Comparison of ENCODE assay signal across 21 mouse cellular contexts in genomic region chr8:37012381-37013060, GRCm38 (mm10). TPM values are rescaled to one million over a fixed set of nuclear protein-coding genes. Genes with fewer than 3 reads are reported as not detected.
DNase-seq lines count a peak whose midpoint lies in the region; ATAC-seq and TF ChIP-seq lines count a peak whose summit lies in the region.
"Had no signal": no experiment of that assay in that cellular context is flagged by ENCODE, and none has a peak within 500 bp of the region (broad histone marks: within the 10 kb centered on the region; RNA-seq: fewer than 3 reads in every experiment).

No protein-coding gene starts in this region.

- no peaks in the 10 kb centered on the region for H3K9me3 ChIP-seq in lung, embryonic 14.5 days (ENCODE audit: low read depth, low read length)
- H3K9me3 ChIP-seq: forebrain, embryonic 15.5 days; G1E; heart, embryonic 15.5 days; hindbrain, embryonic 13.5 days had no signal

- H3K27me3 ChIP-seq in lung, embryonic 14.5 days (ENCODE audit: insufficient read depth, low read length), result no peaks in the 10 kb centered on the region
- no peaks in the 10 kb centered on the region for H3K27me3 ChIP-seq in myocyte (ENCODE audit: control insufficient read depth, insufficient read depth, insufficient read length)
- H3K27me3 ChIP-seq: forebrain, embryonic 15.5 days; heart, embryonic 15.5 days; hindbrain, embryonic 13.5 days had no signal

- 27% methylated on average over 3 of the region's 3 CpGs for WGBS in lung, embryonic 14.5 days

- no peaks in the 10 kb centered on the region for H3K79me2 ChIP-seq in myocyte (ENCODE audit: control insufficient read depth, insufficient read depth)

- peak; percentile 32 for DNase-seq in adrenal gland, postnatal 10 days
- DNase-seq in adrenal gland, postnatal 25 days, result no peak
- DNase-seq in lung, embryonic 14.5 days, result peak; percentile 62
- no peak for DNase-seq in lung, postnatal 10 days
- peak; percentile 48 for DNase-seq in Muller cell, postnatal 12 days (ENCODE audit: inconsistent ontology term)
- no peak for DNase-seq in kidney, postnatal 14 days
- DNase-seq: cerebellum, adult 2 months; cerebellum, postnatal 10 days; gastrocnemius, postnatal 36 days; heart, adult 2 months; heart, postnatal 14 days; kidney, adult 11 months had no signal

- no peak for TF ChIP-seq POLR2A in myocyte (IDR thresholded peaks at IDR 0.05; ENCODE audit: insufficient read length, low read depth)

- no peak overlapping the region for H3K9ac ChIP-seq in lung, embryonic 14.5 days
- H3K9ac ChIP-seq: forebrain, embryonic 15.5 days; heart, embryonic 15.5 days; hindbrain, embryonic 13.5 days had no signal

- TF ChIP-seq CTCF in lung, embryonic 14.5 days (IDR thresholded peaks at IDR 0.05; ENCODE audit: low read depth), result no peak

- no peak overlapping the region for H3ac ChIP-seq in myocyte (ENCODE audit: control insufficient read depth, insufficient read length)

- no peaks in the 10 kb centered on the region for H3K36me3 ChIP-seq in lung, embryonic 14.5 days (ENCODE audit: insufficient read depth)
- no peaks in the 10 kb centered on the region for H3K36me3 ChIP-seq in myocyte (ENCODE audit: control insufficient read depth, insufficient read depth)
- H3K36me3 ChIP-seq: forebrain, embryonic 15.5 days; G1E; heart, embryonic 15.5 days; hindbrain, embryonic 13.5 days had no signal

- no peak overlapping the region for H3K4me2 ChIP-seq in lung, embryonic 14.5 days
- H3K4me2 ChIP-seq in myocyte (ENCODE audit: low read depth), result peak overlapping the region; percentile 63
- H3K4me2 ChIP-seq: forebrain, embryonic 15.5 days; heart, embryonic 11.5 days; heart, embryonic 15.5 days; hindbrain, embryonic 13.5 days had no signal

- no peak for ATAC-seq in lung, embryonic 14.5 days (ENCODE audit: insufficient read depth)
- ATAC-seq: CD4-positive, CD25-positive, alpha-beta regulatory T cell, adult 4 months; forebrain, embryonic 15.5 days; hindbrain, postnatal 0 days; Patski had no signal

- no peak overlapping the region for H3K27ac ChIP-seq in lung, embryonic 14.5 days (ENCODE audit: low read depth)
- H3K27ac ChIP-seq: forebrain, embryonic 15.5 days; heart, adult 2 months; heart, embryonic 15.5 days; hindbrain, embryonic 13.5 days; hindbrain, postnatal 0 days had no signal

- no peak overlapping the region for H3K4me3 ChIP-seq in lung, embryonic 14.5 days (ENCODE audit: low read depth, low read length)
- H3K4me3 ChIP-seq in myocyte, result no peak overlapping the region
- H3K4me3 ChIP-seq: forebrain, embryonic 15.5 days; heart, adult 2 months; heart, embryonic 15.5 days; hindbrain, embryonic 13.5 days had no signal

- H3K4me1 ChIP-seq in lung, embryonic 14.5 days (ENCODE audit: insufficient read depth), result peaks cover 11% of the 10 kb centered on the region; the same call in 1 of the 2 replicates
- H3K4me1 ChIP-seq: forebrain, embryonic 15.5 days; heart, embryonic 15.5 days; hindbrain, embryonic 13.5 days had no signal

TF ChIP-seq in myocyte, 11 proteins besides CTCF, POLR2A, EP300 and RAD21:
- TF ChIP-seq MYOG (IDR thresholded peaks at IDR 0.05; ENCODE audit: control insufficient read depth in 1 of 3, insufficient read depth in 1 of 3, insufficient read length in 2 of 3, low read depth in 2 of 3) (peak in 1 of 3 experiments; percentile 46), MYOD1 (IDR thresholded peaks at IDR 0.05; ENCODE audit: control insufficient read depth in 1 of 3, insufficient read length in 2 of 3, low read depth in 2 of 3) (peak in 2 of 3 experiments; percentile 40 to 48), TCF12 (IDR thresholded peaks at IDR 0.05; ENCODE audit: insufficient read depth, poor library complexity, severe bottlenecking) (no peak)

RNA-seq across cellular contexts. Expression of gene AI429214, which starts 19.1 kb away (rescaled TPM):
- total RNA-seq in adrenal gland, postnatal 10 days (2021), result 1 to 10 TPM; 2.3 to 2.9 TPM
- 6.3 and 7.4 TPM in 2 replicates for total RNA-seq in adrenal gland, postnatal 25 days (2021)
- 0.19 and 0.28 TPM in 2 replicates for polyA plus RNA-seq in lung, embryonic 14.5 days (2014; fragmentation: Nextera tagmentation; extraction: Ambion mirVana)
- 1.5 TPM for polyA plus RNA-seq in myocyte (2012; fragmentation: generic; extraction: Trizol)
- polyA plus RNA-seq: CD4-positive, CD25-positive, alpha-beta regulatory T cell, adult 4 months had no signal

Comparison
In these comparisons a context has a peak if more than half of its experiments do, and no peak if none do; other contexts are left out.
1. DNase-seq: peak in adrenal gland, postnatal 10 days (single experiment), lung, embryonic 14.5 days (single experiment) and Muller cell, postnatal 12 days (single experiment); none in adrenal gland, postnatal 25 days (single experiment), lung, postnatal 10 days (single experiment) and kidney, postnatal 14 days (single experiment).